Mouse (Mus musculus) cerebellum, adult 2 months (tissue): ENCODE data around the gene Nags.

ENCODE experiments used
- CTCF ChIP-seq: fragments of 200-500 bp; IDR thresholded peaks from 2 replicates; pipeline ENCODE4 v1.5.1; 2011; ENCODE audit warnings: low read depth, mild to moderate bottlenecking, control low read depth, low read length, moderate library complexity, borderline replicate concordance; ENCODE audit not compliant: insufficient read depth
- POLR2A ChIP-seq: fragments of 200-500 bp; IDR thresholded peaks from 2 replicates; pipeline ENCODE4 v1.6.1; 2011; ENCODE audit warnings: low read length, control low read depth, borderline replicate concordance; ENCODE audit not compliant: insufficient read depth

GRCm38 (mm10) chr11:102189461-102190436 is 44.4 kb downstream of the Nags start, which contains the start of gene G6pc3:
- TF ChIP-seq POLR2A, result 0 out of 2 replicates have a peak, but pooled peaks have one; percentile 23
- no peak for TF ChIP-seq CTCF
